Mouse (Mus musculus): ENCODE measurements around the gene Rbp2. TPM values are rescaled to one million over a fixed set of nuclear protein-coding genes. Genes with fewer than 3 reads are reported as not detected.
A peak's percentile ranks its signal among the peaks of the same experiment; 100 is the strongest.

The Rbp2 gene
- total RNA-seq, 2 experiments from 2014 or later, result not detected

- DNase-seq, result no peak
- intact Hi-C loops (cut with DNase I; ENCODE audit: low total_unique reads), result no loop called here
Observed at GRCm38 (mm10) chr9:98510363-98511055, 24.6 kb downstream of the Rbp2 start.

- DNase-seq, result no peak
- intact Hi-C loops (cut with DNase I; ENCODE audit: low total_unique reads), result no loop called here
Observed at GRCm38 (mm10) chr9:98523872-98524271, 38.0 kb downstream of the Rbp2 start.

DNA sequence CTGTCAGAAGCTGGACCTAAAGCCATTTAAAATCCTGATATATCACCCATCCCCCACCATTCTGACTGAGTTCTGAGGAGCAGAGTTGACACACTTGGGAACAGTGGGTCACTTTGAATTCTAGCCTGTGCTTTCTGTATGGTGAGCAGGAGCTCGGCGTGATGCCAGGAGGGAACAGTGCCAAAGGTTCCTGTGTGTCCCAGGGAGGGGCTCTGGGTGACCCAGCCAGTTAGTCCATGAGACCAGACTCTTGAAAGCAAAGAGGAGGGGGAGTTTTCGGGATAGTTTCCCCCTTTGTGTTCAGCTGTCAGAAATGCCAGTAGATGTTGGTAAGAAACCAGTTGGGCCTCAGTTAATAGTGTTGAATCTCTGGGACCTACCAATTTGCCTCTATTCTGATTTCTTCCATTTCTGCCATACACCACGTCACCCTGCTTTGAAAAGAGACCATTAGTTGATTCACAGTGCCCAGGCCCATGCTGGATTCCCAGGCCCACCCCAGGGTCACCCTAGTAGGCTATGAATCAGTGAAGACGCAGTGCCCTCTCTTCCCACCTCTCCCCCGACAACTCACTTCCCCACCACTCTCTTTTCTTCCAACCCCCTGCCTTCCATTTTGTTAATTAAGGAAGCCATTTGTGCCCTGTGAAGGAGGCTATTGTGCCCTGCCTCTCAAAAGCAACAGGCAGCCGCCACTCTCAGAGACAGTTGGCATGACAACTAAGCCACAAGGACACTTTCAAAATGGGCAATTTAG lies 39.0 kb downstream of the Rbp2 start:
- intact Hi-C loops (cut with DNase I; ENCODE audit: low total_unique reads), result no loop called here
- no peak for DNase-seq

- intact Hi-C loops (cut with DNase I; ENCODE audit: low total_unique reads), result no loop called here
- DNase-seq, result no peak
Observed at GRCm38 (mm10) chr9:98525543-98525924, 39.6 kb downstream of the Rbp2 start.

DNA sequence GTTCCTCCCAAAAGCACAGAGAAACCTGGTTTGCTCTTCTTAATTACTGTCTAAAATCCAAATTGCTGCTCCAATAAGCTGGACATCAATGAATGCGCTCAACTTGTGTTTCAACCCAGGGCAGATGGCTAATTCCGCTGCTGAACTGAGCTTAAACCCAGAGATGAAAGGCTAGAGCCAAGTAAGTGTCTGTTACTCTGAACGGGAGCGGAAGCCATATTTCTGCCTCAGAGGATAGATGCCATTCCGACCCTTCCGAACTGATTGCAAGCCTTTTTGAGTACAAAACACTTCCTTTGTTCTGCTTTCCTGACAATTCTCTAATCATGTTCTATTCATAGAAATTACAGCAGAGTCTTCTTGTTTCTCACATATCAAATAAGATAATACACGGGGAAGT lies 41.3 kb downstream of the Rbp2 start:
- no peak for DNase-seq
- intact Hi-C loops (cut with DNase I; ENCODE audit: low total_unique reads), result no loop called here

DNA sequence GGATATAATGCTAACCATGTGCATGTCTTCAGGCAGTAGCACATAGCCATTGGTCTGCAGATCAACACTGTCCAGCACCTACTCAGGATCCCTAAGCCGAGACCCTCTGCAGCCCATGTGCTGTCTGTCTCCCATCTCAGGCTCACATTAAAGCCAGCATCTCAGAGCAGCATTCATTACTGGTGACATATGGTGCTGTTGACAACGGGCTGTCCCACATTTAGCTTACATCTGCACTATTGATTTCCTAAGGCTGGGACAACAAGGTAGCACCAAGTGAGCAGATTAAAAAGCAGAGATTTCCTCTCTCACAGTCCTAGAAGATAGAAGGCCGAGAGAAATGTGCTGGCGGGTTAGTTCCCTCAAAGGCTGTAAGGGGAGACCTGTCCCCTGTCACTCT lies 43.9 kb downstream of the Rbp2 start:
- intact Hi-C loops (cut with DNase I; ENCODE audit: low total_unique reads), result no loop called here
- DNase-seq, result no peak

DNA sequence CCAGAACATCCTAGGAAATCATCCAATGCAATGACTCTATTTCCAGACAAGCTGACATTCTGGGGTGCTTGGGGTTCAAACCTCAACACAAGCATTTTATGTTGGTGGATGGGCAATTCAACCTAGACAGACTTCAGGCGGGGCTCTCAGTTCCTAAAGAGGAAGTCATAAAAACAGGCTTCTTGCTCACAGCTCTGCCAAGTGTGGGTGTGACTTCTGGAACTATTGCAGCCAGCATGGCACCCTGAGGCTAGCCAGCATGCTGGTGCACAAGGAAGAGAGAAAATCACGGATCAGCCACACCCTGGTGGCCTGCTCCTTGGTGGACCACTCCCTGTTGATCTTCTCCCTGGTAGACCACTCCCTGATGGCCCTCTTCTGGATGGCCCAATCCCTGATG lies 45.1 kb downstream of the Rbp2 start:
- intact Hi-C loops (cut with DNase I; ENCODE audit: low total_unique reads), result no loop called here
- DNase-seq, result no peak

DNA sequence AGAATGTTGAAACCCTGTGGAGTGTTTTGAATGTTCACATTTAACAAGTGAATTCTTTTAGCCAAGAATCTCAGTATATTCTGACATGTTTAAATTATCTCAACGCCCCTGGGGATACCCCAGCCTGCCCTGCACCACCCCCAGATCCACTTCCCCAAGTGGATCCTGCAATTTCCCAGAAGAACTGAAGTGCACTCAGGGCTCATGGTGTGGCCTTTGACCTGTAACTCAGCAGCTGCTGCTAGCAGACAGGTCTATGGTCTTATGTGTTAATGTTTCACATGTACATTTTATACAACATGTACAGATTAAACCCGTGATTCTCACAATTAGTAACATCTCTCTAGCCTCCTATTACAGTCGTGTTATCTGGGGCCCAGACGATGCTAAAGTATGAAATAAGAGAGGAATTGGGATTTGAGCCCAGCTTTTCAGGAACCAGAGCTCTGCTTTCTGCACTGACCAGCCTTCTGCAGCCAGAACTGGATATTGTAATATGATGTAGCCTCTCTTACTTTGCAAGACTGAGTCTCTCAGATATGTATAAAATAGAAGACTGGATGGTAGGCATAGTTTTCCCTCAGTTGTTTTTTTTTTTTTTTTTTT lies 48.9 kb downstream of the Rbp2 start:
- DNase-seq, result no peak
- intact Hi-C loops (cut with DNase I; ENCODE audit: low total_unique reads), result loop anchor here (5.0 kb wide), 1 partner anchor 112 kb away; the partner anchor contains the start of gene Rbp1

- no peak for DNase-seq
- intact Hi-C loops (cut with DNase I; ENCODE audit: low total_unique reads), result loop anchor here (5.0 kb wide), 1 partner anchor 113 kb away; the partner anchor contains the start of gene Rbp1
Observed at GRCm38 (mm10) chr9:98535763-98536162, 49.8 kb downstream of the Rbp2 start.

GRCm38 (mm10) chr9:98538017-98538712 lies 52.2 kb downstream of the Rbp2 start:
- no peak for DNase-seq
- intact Hi-C loops (cut with DNase I; ENCODE audit: low total_unique reads), result loop anchor here (5.0 kb wide), 1 partner anchor 116 kb away; the partner anchor contains the start of gene Rbp1

DNA sequence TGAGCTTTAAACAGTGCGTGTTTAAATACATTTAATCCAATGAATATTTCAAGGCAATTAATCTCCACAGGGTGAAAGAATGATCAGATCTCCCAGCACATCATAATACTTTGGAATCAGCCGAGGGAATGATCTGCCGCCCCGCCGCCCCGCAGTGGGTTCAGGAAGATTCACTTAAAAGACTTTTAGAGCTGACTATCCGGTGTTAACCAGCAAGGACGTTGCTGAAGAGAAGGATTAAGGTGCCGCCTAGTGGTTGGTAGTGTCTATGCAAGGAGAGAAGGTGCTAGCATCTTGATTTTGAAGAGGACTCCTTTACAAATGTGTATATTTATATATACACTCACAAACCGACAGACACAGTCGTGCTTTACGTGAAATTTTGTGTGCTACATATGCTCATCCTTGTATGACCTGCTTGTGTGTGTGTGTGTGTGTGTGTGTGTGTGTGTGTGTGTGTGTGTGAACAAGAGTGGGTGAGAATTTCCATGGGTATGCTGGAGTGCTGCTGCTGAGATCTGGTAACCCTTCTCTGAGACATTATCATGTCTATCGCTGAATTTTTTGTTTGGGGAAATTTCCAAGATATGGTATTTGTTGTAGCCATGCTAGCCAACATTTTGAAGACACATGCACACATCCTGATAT lies 52.9 kb downstream of the Rbp2 start:
- intact Hi-C loops (cut with DNase I; ENCODE audit: low total_unique reads), result loop anchor here (5.0 kb wide), 1 partner anchor 117 kb away; the partner anchor contains the start of gene Rbp1
- peak; percentile 50 for DNase-seq

GRCm38 (mm10) chr9:98544042-98544441 lies 58.1 kb downstream of the Rbp2 start:
- intact Hi-C loops (cut with DNase I; ENCODE audit: low total_unique reads), result loop anchor here (5.0 kb wide), 1 partner anchor 102 kb away; no protein-coding TSS in a partner anchor

More at GRCm38 (mm10) chr9:98544042-98544441, 58.1 kb downstream of the Rbp2 start:
- no peak for DNase-seq

Other genes starting within 250 kb of the Rbp2 start
- 10 to 100 TPM; 11.5 to 11.7 TPM for gene Nmnat3, start 198.7 kb upstream of the Rbp2 start, total RNA-seq (2021)
- 1 to 10 TPM; 2.3 to 4.0 TPM for gene Rbp1, start 63.2 kb upstream of the Rbp2 start, total RNA-seq (2021)
- 10 to 100 TPM; 59.5 to 66.0 TPM for gene Copb2, start 77.6 kb downstream of the Rbp2 start, total RNA-seq (2021)
- 10 to 100 TPM; 26.9 to 28.5 TPM for gene Mrps22, start 115.5 kb downstream of the Rbp2 start, total RNA-seq (2021)

All from gastrocnemius, postnatal 14 days (tissue).